Mouse (Mus musculus) lung, embryonic 14.5 days (tissue): ENCODE results near the gene Eif3l. TPM values are rescaled to one million over a fixed set of nuclear protein-coding genes. Genes with fewer than 3 reads are reported as not detected.
A peak's percentile ranks its signal among the peaks of the same experiment; 100 is the strongest.

Experiments used
- ATAC-seq: fragments of 200-750 bp; cut with Nextera tagmentation; 2 replicates; pipeline ENCODE4 v1.8.0; 2017; ENCODE audit warnings: mild to moderate bottlenecking, moderate TSS enrichment, moderate library complexity; ENCODE audit not compliant: insufficient read depth
- DNase-seq: peaks from one replicate; pipeline ENCODE4 v3.0.0-alpha.2; 2015
- H3K27ac ChIP-seq: fragments of 300-500 bp; sonication (generic); 2 replicates; pipeline ENCODE4 v1.5.1; 2014; ENCODE audit warnings: low read depth, mild to moderate bottlenecking, moderate library complexity
- H3K27me3 ChIP-seq: fragments of 300-500 bp; sonication (generic); 2 replicates; pipeline ENCODE4 v1.6.1; 2014; ENCODE audit warnings: low read length, control low read depth; ENCODE audit not compliant: insufficient read depth
- H3K36me3 ChIP-seq: fragments of 300-500 bp; sonication (generic); 2 replicates; pipeline ENCODE4 v1.6.1; 2014; ENCODE audit warnings: control low read depth; ENCODE audit not compliant: insufficient read depth
- H3K4me1 ChIP-seq: fragments of 300-500 bp; sonication (generic); 2 replicates; pipeline ENCODE4 v1.6.1; 2014; ENCODE audit warnings: antibody characterized with exemption, control low read depth; ENCODE audit not compliant: insufficient read depth
- H3K4me2 ChIP-seq: fragments of 300-500 bp; sonication (generic); 2 replicates; pipeline ENCODE4 v1.6.1; 2014; ENCODE audit warnings: mild to moderate bottlenecking
- H3K4me3 ChIP-seq: fragments of 300-500 bp; sonication (generic); 2 replicates; pipeline ENCODE4 v1.5.1; 2014; ENCODE audit warnings: low read depth, low read length
- H3K9ac ChIP-seq: fragments of 300-500 bp; sonication (generic); 2 replicates; pipeline ENCODE4 v1.6.1; 2014
- H3K9me3 ChIP-seq: fragments of 300-500 bp; sonication (generic); 2 replicates; pipeline ENCODE4 v1.6.1; 2016; ENCODE audit warnings: low read depth, low read length, control low read depth
- CTCF ChIP-seq: IDR thresholded peaks from 2 replicates; pipeline ENCODE4 v1.5.1; 2016; ENCODE audit warnings: antibody characterized with exemption, low read depth
- WGBS: fragments of 180-500 bp; shearing (Covaris S2); extraction: QIAGEN DNeasy Blood & Tissue Kit; methylation state at CpG from one replicate; pipeline ENCODE4 v1.1.7; 2014; 5-methylcytosine and 5-hydroxymethylcytosine counted together
- polyA plus RNA-seq: library from polyadenylated mRNA; unstranded; fragments of >200 nt; fragmentation: Nextera tagmentation; extraction: Ambion mirVana; gene quantifications from 2 replicates; pipeline ENCODE4 v1.2.1, GENCODE M21; 2014

Eif3l gene
- polyA plus RNA-seq, 1 experiment from 2014 or later: 243 TPM

GRCm38 (mm10) chr15:79040501-79041416 lies 34.2 kb upstream of the Eif3l start:
- no peaks in the 10 kb centered on the region for H3K9me3 ChIP-seq
- 0 out of 2 replicates have a peak, but pooled peaks cover 3% of the 10 kb centered on the region for H3K4me1 ChIP-seq
- no peak for ATAC-seq
- TF ChIP-seq CTCF: no peak
- peaks cover 39% of the 10 kb centered on the region for H3K27me3 ChIP-seq
- WGBS: 16% methylated on average over 24 of the region's 24 CpGs
- peak; percentile 68 for DNase-seq
- H3K9ac ChIP-seq: peak overlapping the region; percentile 9; the same call in 1 of the 2 replicates
- peak overlapping the region; percentile 55 for H3K4me2 ChIP-seq
- H3K27ac ChIP-seq: no peak overlapping the region
- peaks cover 14% of the 10 kb centered on the region; the same call in 1 of the 2 replicates for H3K36me3 ChIP-seq
- peak overlapping the region; percentile 14; the same call in 1 of the 2 replicates for H3K4me3 ChIP-seq

- Histone ChIP-seq H3K9ac (peak within 1 kb of the TSS; percentile 54), H3K4me2 (peak within 1 kb of the TSS; percentile 96), H3K27ac (no peak within 1 kb of the TSS), H3K4me1 (0 out of 2 replicates have a peak, but pooled peaks cover 3% of the 10 kb centered on the region), H3K9me3 (no peaks in the 10 kb centered on the region), H3K36me3 (peaks cover 7% of the 10 kb centered on the region; the same call in 1 of the 2 replicates), H3K4me3 (peak within 1 kb of the TSS; percentile 57), H3K27me3 (peaks cover 39% of the 10 kb centered on the region)
- 67% methylated on average over 6 of the region's 6 CpGs for WGBS
- no peak for TF ChIP-seq CTCF
- DNase-seq: no peak
- no peak for ATAC-seq
Observed at GRCm38 (mm10) chr15:79041585-79041984, 33.4 kb upstream of the Eif3l start, which contains the start of gene Galr3. Gene Galr3 (plus strand): TSS chr15:79041885.

- under 1% methylated on average over 91 of the region's 105 CpGs for WGBS
- DNase-seq (peak; percentile 48), ATAC-seq (no peak)
- Histone ChIP-seq H3K4me1 (0 out of 2 replicates have a peak, but pooled peaks cover 3% of the 10 kb centered on the region), H3K9ac (peak overlapping the region; percentile 54), H3K27me3 (peaks cover 39% of the 10 kb centered on the region), H3K27ac (no peak overlapping the region), H3K9me3 (no peaks in the 10 kb centered on the region), H3K4me3 (peak overlapping the region; percentile 57), H3K4me2 (peak overlapping the region; percentile 96), H3K36me3 (no peaks in the 10 kb centered on the region)
- TF ChIP-seq CTCF: peak; percentile 47
Observed at GRCm38 (mm10) chr15:79042721-79043491, 32.1 kb upstream of the Eif3l start.

GRCm38 (mm10) chr15:79044837-79045236 lies 30.1 kb upstream of the Eif3l start:
- no peak for DNase-seq
- no peak for ATAC-seq
- 11% methylated on average over 4 of the region's 4 CpGs for WGBS

GRCm38 (mm10) chr15:79048186-79048585 lies 26.8 kb upstream of the Eif3l start:
- Histone ChIP-seq H3K4me1 (no peaks in the 10 kb centered on the region), H3K36me3 (peaks cover 2% of the 10 kb centered on the region), H3K27ac (no peak overlapping the region), H3K9ac (no peak overlapping the region), H3K4me3 (no peak overlapping the region), H3K9me3 (no peaks in the 10 kb centered on the region), H3K4me2 (no peak overlapping the region), H3K27me3 (peaks cover 11% of the 10 kb centered on the region)
- no peak for TF ChIP-seq CTCF
- DNase-seq: no peak
- ATAC-seq: no peak
- 61% methylated on average over 4 of the region's 4 CpGs for WGBS

More at GRCm38 (mm10) chr15:79044837-79045236, 30.1 kb upstream of the Eif3l start:
- Histone ChIP-seq H3K27me3 (peaks cover 39% of the 10 kb centered on the region), H3K9ac (no peak overlapping the region), H3K27ac (no peak overlapping the region), H3K4me3 (no peak overlapping the region), H3K4me1 (0 out of 2 replicates have a peak, but pooled peaks cover 3% of the 10 kb centered on the region), H3K36me3 (no peaks in the 10 kb centered on the region), H3K9me3 (no peaks in the 10 kb centered on the region), H3K4me2 (no peak overlapping the region)
- TF ChIP-seq CTCF: no peak

- DNase-seq: no peak
- Histone ChIP-seq H3K36me3 (peaks cover 24% of the 10 kb centered on the region), H3K27ac (no peak overlapping the region), H3K9me3 (no peaks in the 10 kb centered on the region), H3K9ac (no peak overlapping the region), H3K4me1 (no peaks in the 10 kb centered on the region), H3K27me3 (no peaks in the 10 kb centered on the region), H3K4me3 (no peak overlapping the region), H3K4me2 (no peak overlapping the region)
- peak; percentile 29; the same call in 1 of the 2 replicates for ATAC-seq
- TF ChIP-seq CTCF: no peak
- 40% methylated on average over 9 of the region's 9 CpGs for WGBS
Observed at GRCm38 (mm10) chr15:79050160-79050845, 24.7 kb upstream of the Eif3l start.
